9 mouse cellular contexts compared by ENCODE assay signal in the genomic region with DNA sequence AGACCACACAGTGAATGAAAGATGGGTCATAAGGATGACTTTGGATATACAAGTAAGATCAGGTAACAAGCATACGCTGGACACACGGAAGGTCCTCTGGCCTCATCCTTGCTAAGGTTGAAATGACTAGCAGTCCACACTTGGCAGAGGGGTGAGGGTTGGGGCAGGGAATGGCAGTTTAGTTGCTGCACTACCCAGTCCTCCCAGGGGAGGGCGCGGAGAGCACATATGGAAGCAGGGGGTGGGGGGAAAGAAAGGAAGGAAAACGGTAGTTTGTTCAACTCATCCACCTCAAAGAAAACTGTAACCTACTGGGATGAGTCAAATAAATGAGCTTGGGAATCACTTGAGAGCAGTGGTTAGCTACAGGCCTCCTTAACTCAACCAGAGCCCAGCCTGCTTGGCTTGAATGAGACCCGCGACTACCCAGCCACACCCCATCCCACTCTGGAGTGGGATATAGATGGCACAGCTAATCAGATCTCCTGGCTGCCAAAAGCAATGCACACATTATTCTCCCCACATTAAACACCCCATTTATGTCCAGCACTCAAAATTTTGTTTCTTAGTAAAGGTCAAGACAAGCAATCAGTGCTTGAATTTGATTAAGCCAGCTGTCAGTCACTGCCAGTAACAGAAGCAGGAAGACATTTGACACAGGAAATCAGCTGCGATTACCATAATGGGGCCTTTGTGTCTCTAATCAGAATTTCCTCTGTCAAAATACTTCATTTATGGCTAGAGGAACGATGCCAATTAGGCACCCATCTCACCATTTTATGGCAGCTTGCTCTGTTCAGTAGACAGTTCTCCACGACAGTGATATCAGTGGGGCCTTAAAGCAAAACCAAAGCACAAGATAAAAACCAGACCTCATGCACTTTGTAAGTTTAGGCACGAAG. TPM values are rescaled to one million over a fixed set of nuclear protein-coding genes. Genes with fewer than 3 reads are reported as not detected.
A peak's percentile ranks its signal among the peaks of the same experiment; 100 is the strongest.
DNase-seq lines count a peak whose midpoint lies in the region; ATAC-seq and TF ChIP-seq lines count a peak whose summit lies in the region.
"Had no signal": no experiment of that assay in that cellular context is flagged by ENCODE, and none has a peak within 500 bp of the region (broad histone marks: within the 10 kb centered on the region; RNA-seq: fewer than 3 reads in every experiment).

No protein-coding gene starts in this region.

- no peak overlapping the region for H3K4me2 ChIP-seq in kidney, embryonic 15.5 days
- peak overlapping the region; percentile 17; the same call in 1 of the 2 replicates for H3K4me2 ChIP-seq in forebrain, embryonic 14.5 days (ENCODE audit: low read length)
- no peak overlapping the region for H3K4me2 ChIP-seq in limb, embryonic 11.5 days (ENCODE audit: low read depth, severe bottlenecking)
- H3K4me2 ChIP-seq: liver, embryonic 15.5 days had no signal

- no peaks in the 10 kb centered on the region for H3K27me3 ChIP-seq in kidney, adult 2 months (replicated peaks; ENCODE audit: control insufficient read depth, insufficient read depth, low read length)
- no peaks in the 10 kb centered on the region for H3K27me3 ChIP-seq in kidney, embryonic 15.5 days
- H3K27me3 ChIP-seq in ES-Bruce4 (ENCODE audit: control insufficient read depth, insufficient read depth, low read length, poor library complexity, severe bottlenecking): no peaks in the 10 kb centered on the region
- H3K27me3 ChIP-seq in forebrain, embryonic 14.5 days (replicated peaks; ENCODE audit: control insufficient read depth, insufficient read depth, low read length): no peaks in the 10 kb centered on the region
- H3K27me3 ChIP-seq in limb, embryonic 11.5 days (ENCODE audit: control insufficient read depth, insufficient read depth, low read length): no peaks in the 10 kb centered on the region

- WGBS in kidney, adult 2 months: 60% methylated on average over 11 of the region's 11 CpGs
- 64% methylated on average over 11 of the region's 11 CpGs for WGBS in kidney, embryonic 15.5 days
- WGBS in forebrain, embryonic 14.5 days: 54% methylated on average over 11 of the region's 11 CpGs
- 51% methylated on average over 11 of the region's 11 CpGs for WGBS in limb, embryonic 11.5 days

- no peak overlapping the region for H3K9ac ChIP-seq in kidney, embryonic 15.5 days
- no peak overlapping the region for H3K9ac ChIP-seq in ES-Bruce4 (ENCODE audit: low read depth, poor library complexity, severe bottlenecking)
- H3K9ac ChIP-seq in forebrain, embryonic 14.5 days (ENCODE audit: low read length): no peak overlapping the region
- no peak overlapping the region for H3K9ac ChIP-seq in limb, embryonic 11.5 days (ENCODE audit: low read length)
- H3K9ac ChIP-seq: liver, embryonic 15.5 days had no signal

- TF ChIP-seq POLR2A in kidney, adult 2 months (IDR thresholded peaks at IDR 0.05; ENCODE audit: low read depth, low read length): no peak
- TF ChIP-seq POLR2A in ES-Bruce4 (IDR thresholded peaks at IDR 0.05; ENCODE audit: insufficient read depth, low read length): no peak

- no peaks in the 10 kb centered on the region for H3K36me3 ChIP-seq in kidney, adult 2 months (ENCODE audit: control insufficient read depth, insufficient read depth, low read length)
- H3K36me3 ChIP-seq in kidney, embryonic 15.5 days: no peaks in the 10 kb centered on the region
- no peaks in the 10 kb centered on the region for H3K36me3 ChIP-seq in ES-Bruce4 (ENCODE audit: control insufficient read depth, insufficient read depth, low read length, poor library complexity, severe bottlenecking)
- H3K36me3 ChIP-seq in forebrain, embryonic 14.5 days (ENCODE audit: control insufficient read depth, insufficient read depth, low read length): no peaks in the 10 kb centered on the region
- H3K36me3 ChIP-seq in limb, embryonic 11.5 days (ENCODE audit: control insufficient read depth, insufficient read depth, low read length): no peaks in the 10 kb centered on the region
- H3K36me3 ChIP-seq: liver, embryonic 15.5 days had no signal

- H3K4me3 ChIP-seq in kidney, adult 2 months (ENCODE audit: insufficient read depth, low read depth, low read length): no peak overlapping the region
- no peak overlapping the region for H3K4me3 ChIP-seq in kidney, embryonic 15.5 days (replicated peaks)
- no peak overlapping the region for H3K4me3 ChIP-seq in ES-Bruce4 (ENCODE audit: low read depth, low read length)
- H3K4me3 ChIP-seq in forebrain, embryonic 14.5 days (ENCODE audit: low read depth, low read length): no peak overlapping the region
- H3K4me3 ChIP-seq in limb, embryonic 11.5 days (ENCODE audit: low read depth, low read length): no peak overlapping the region
- H3K4me3 ChIP-seq: liver, embryonic 15.5 days had no signal

- no peak for TF ChIP-seq EP300 in ES-Bruce4 (IDR thresholded peaks at IDR 0.05; ENCODE audit: insufficient read depth, low read depth, low read length)

- H3K9me3 ChIP-seq in kidney, embryonic 15.5 days (replicated peaks): no peaks in the 10 kb centered on the region
- no peaks in the 10 kb centered on the region for H3K9me3 ChIP-seq in ES-Bruce4 (replicated peaks; ENCODE audit: control insufficient read depth, insufficient read depth, low read length, poor library complexity, severe bottlenecking)
- no peaks in the 10 kb centered on the region for H3K9me3 ChIP-seq in forebrain, embryonic 14.5 days (replicated peaks; ENCODE audit: control insufficient read depth, low read length)
- H3K9me3 ChIP-seq in limb, embryonic 11.5 days (ENCODE audit: control insufficient read depth, low read length): no peaks in the 10 kb centered on the region
- H3K9me3 ChIP-seq: liver, embryonic 15.5 days had no signal

- DNase-seq in kidney, adult 2 months: peak; percentile 39
- DNase-seq in adrenal gland, postnatal 25 days: peak; percentile 68
- peak; percentile 68 for DNase-seq in forebrain, embryonic 14.5 days (ENCODE audit: low spot score)
- peak; percentile 57 for DNase-seq in limb, embryonic 11.5 days (ENCODE audit: low spot score)
- peak; percentile 89 for DNase-seq in retina, postnatal 1 day
- DNase-seq in right cerebral cortex, postnatal 25 days: no peak

- H3K4me1 ChIP-seq in kidney, adult 2 months (ENCODE audit: control insufficient read depth, insufficient read depth, low read length): no peaks in the 10 kb centered on the region
- no peaks in the 10 kb centered on the region for H3K4me1 ChIP-seq in kidney, embryonic 15.5 days
- H3K4me1 ChIP-seq in ES-Bruce4 (ENCODE audit: control insufficient read depth, insufficient read depth, low read length): no peaks in the 10 kb centered on the region
- H3K4me1 ChIP-seq in forebrain, embryonic 14.5 days (ENCODE audit: control insufficient read depth, insufficient read depth, low read length): no peaks in the 10 kb centered on the region
- no peaks in the 10 kb centered on the region for H3K4me1 ChIP-seq in limb, embryonic 11.5 days (ENCODE audit: control insufficient read depth, insufficient read depth, low read length)

- TF ChIP-seq CTCF in kidney, adult 2 months (conservative IDR thresholded peaks at IDR 0.05; ENCODE audit: insufficient read depth, insufficient read length, low read depth, low read length): peak; percentile 44
- TF ChIP-seq CTCF in ES-Bruce4 (IDR thresholded peaks at IDR 0.05; ENCODE audit: low read depth, low read length): peak; percentile 61

- no peak for ATAC-seq in kidney, embryonic 15.5 days (replicated peaks; ENCODE audit: low FRiP score)
- peak; percentile 71 for ATAC-seq in forebrain, embryonic 14.5 days
- no peak for ATAC-seq in limb, embryonic 11.5 days (ENCODE audit: insufficient number of reproducible peaks, low FRiP score, low TSS enrichment, low read depth)

- H3K27ac ChIP-seq in kidney, adult 2 months (ENCODE audit: insufficient read depth, low read depth, low read length): no peak overlapping the region
- H3K27ac ChIP-seq in kidney, embryonic 15.5 days: no peak overlapping the region
- no peak overlapping the region for H3K27ac ChIP-seq in ES-Bruce4 (ENCODE audit: insufficient read depth, low read length)
- H3K27ac ChIP-seq in forebrain, embryonic 14.5 days (ENCODE audit: low read depth, low read length): 0 out of 2 replicates have a peak overlapping the region, but pooled peaks have one; percentile 14
- H3K27ac ChIP-seq in limb, embryonic 11.5 days (replicated peaks; ENCODE audit: low read depth, low read length): no peak overlapping the region
- H3K27ac ChIP-seq: liver, embryonic 15.5 days had no signal

RNA-seq across cellular contexts. Expression of gene Prokr1, which starts 24.5 kb away (rescaled TPM):
- polyA plus RNA-seq in kidney, adult 2 months (2012; rRNA removed): 0.19 and 0.22 TPM in 2 replicates
- polyA plus RNA-seq in kidney, embryonic 15.5 days (2015; fragmentation: Nextera tagmentation; extraction: Ambion mirVana): 5.2 and 5.4 TPM in 2 replicates
- polyA plus RNA-seq in ES-Bruce4 (2011; ENCODE audit: insufficient read depth, insufficient read length, low read depth, missing spikeins): 0.32 TPM in 1 of 2 replicates, not detected in the other
- 0.58 and 0.90 TPM in 2 replicates for total RNA-seq in adrenal gland, postnatal 25 days (2021)
- 3.1 and 3.2 TPM in 2 replicates for polyA plus RNA-seq in forebrain, embryonic 14.5 days (2014; fragmentation: Nextera tagmentation; extraction: Ambion mirVana)
- 0.75 and 0.95 TPM in 2 replicates for polyA plus RNA-seq in limb, embryonic 11.5 days (2014; fragmentation: Nextera tagmentation; extraction: Ambion mirVana)

RNA-seq across cellular contexts. Expression of gene Aplf, which starts 56.9 kb away (rescaled TPM):
- polyA plus RNA-seq in kidney, adult 2 months (2012; rRNA removed): 2.6 TPM in 2 replicates
- polyA plus RNA-seq in kidney, embryonic 15.5 days (2015; fragmentation: Nextera tagmentation; extraction: Ambion mirVana): 15.9 and 18.9 TPM in 2 replicates
- polyA plus RNA-seq in ES-Bruce4 (2011; ENCODE audit: insufficient read depth, insufficient read length, low read depth, missing spikeins): 8.5 and 8.8 TPM in 2 replicates
- 8.0 and 9.8 TPM in 2 replicates for total RNA-seq in adrenal gland, postnatal 25 days (2021)
- polyA plus RNA-seq in forebrain, embryonic 14.5 days (2014; fragmentation: Nextera tagmentation; extraction: Ambion mirVana): 14.9 and 15.4 TPM in 2 replicates
- 15.4 and 17.1 TPM in 2 replicates for polyA plus RNA-seq in limb, embryonic 11.5 days (2014; fragmentation: Nextera tagmentation; extraction: Ambion mirVana)
